Mouse (Mus musculus): ENCODE measurements around the gene Aqp1. TPM values are rescaled to one million over a fixed set of nuclear protein-coding genes. Genes with fewer than 3 reads are reported as not detected.

The Aqp1 gene
- 26.9 and 27.4 TPM in 2 replicates for polyA plus RNA-seq (2015; fragmentation: Nextera tagmentation; extraction: Ambion mirVana)

GRCm38 (mm10) chr6:55335989-55336514 is at the start of gene Aqp1:
TSS of gene Aqp1 (plus strand) at chr6:55336432.
- Histone ChIP-seq H3K4me2 (peak within 1 kb of the TSS; percentile 53), H3K4me1 (peaks cover 85% of the 10 kb centered on the region), H3K27ac (replicated peaks) (peak within 1 kb of the TSS; percentile 63), H3K36me3 (no peaks in the 10 kb centered on the region), H3K27me3 (replicated peaks) (peaks cover 35% of the 10 kb centered on the region), H3K9ac (peak within 1 kb of the TSS; percentile 60), H3K9me3 (no peaks in the 10 kb centered on the region), H3K4me3 (peak within 1 kb of the TSS; percentile 35)
- ATAC-seq (ENCODE audit: extremely low read depth, insufficient number of reproducible peaks, low FRiP score, low TSS enrichment), result peak; percentile 62; the same call in 1 of the 2 replicates
- 7% methylated on average over 12 of the region's 12 CpGs for WGBS

GRCm38 (mm10) chr6:55288007-55288602 is 48.1 kb upstream of the Aqp1 start:
- H3K9me3 ChIP-seq, result peaks cover 2% of the 10 kb centered on the region; the same call in 1 of the 2 replicates
- H3K9ac ChIP-seq, result no peak overlapping the region
- no peaks in the 10 kb centered on the region for H3K4me1 ChIP-seq
- no peaks in the 10 kb centered on the region for H3K27me3 ChIP-seq (replicated peaks)
- no peak overlapping the region for H3K4me2 ChIP-seq
- 80% methylated on average over 5 of the region's 5 CpGs for WGBS
- no peak for ATAC-seq (ENCODE audit: extremely low read depth, insufficient number of reproducible peaks, low FRiP score, low TSS enrichment)
- H3K27ac ChIP-seq (replicated peaks), result no peak overlapping the region
- peaks cover 5% of the 10 kb centered on the region; the same call in 1 of the 2 replicates for H3K36me3 ChIP-seq
- H3K4me3 ChIP-seq, result no peak overlapping the region

GRCm38 (mm10) chr6:55294549-55295131 is 41.6 kb upstream of the Aqp1 start:
- 51% methylated on average over 19 of the region's 19 CpGs for WGBS
- no peaks in the 10 kb centered on the region for H3K9me3 ChIP-seq
- no peaks in the 10 kb centered on the region for H3K4me1 ChIP-seq
- H3K9ac ChIP-seq, result no peak overlapping the region
- H3K4me2 ChIP-seq, result no peak overlapping the region
- H3K4me3 ChIP-seq, result no peak overlapping the region
- H3K27ac ChIP-seq (replicated peaks), result 0 out of 2 replicates have a peak overlapping the region, but pooled peaks have one; percentile 38
- H3K36me3 ChIP-seq, result peaks cover 8% of the 10 kb centered on the region
- H3K27me3 ChIP-seq (replicated peaks), result no peaks in the 10 kb centered on the region
- ATAC-seq (ENCODE audit: extremely low read depth, insufficient number of reproducible peaks, low FRiP score, low TSS enrichment), result no peak

- no peak overlapping the region for H3K9ac ChIP-seq
- no peak overlapping the region for H3K27ac ChIP-seq (replicated peaks)
- ATAC-seq (ENCODE audit: extremely low read depth, insufficient number of reproducible peaks, low FRiP score, low TSS enrichment), result no peak
- H3K4me2 ChIP-seq, result no peak overlapping the region
- no peaks in the 10 kb centered on the region for H3K9me3 ChIP-seq
- no peak overlapping the region for H3K4me3 ChIP-seq
- H3K36me3 ChIP-seq, result peaks cover 8% of the 10 kb centered on the region
- WGBS, result 57% methylated on average over 1 of the region's 1 CpGs
- no peaks in the 10 kb centered on the region for H3K27me3 ChIP-seq (replicated peaks)
- H3K4me1 ChIP-seq, result no peaks in the 10 kb centered on the region
These were observed 40.9 kb upstream of the Aqp1 start for GRCm38 (mm10) chr6:55295325-55295724.

- WGBS, result 76% methylated on average over 8 of the region's 8 CpGs
- no peak for ATAC-seq (ENCODE audit: extremely low read depth, insufficient number of reproducible peaks, low FRiP score, low TSS enrichment)
- no peaks in the 10 kb centered on the region for H3K27me3 ChIP-seq (replicated peaks)
These were observed 36.8 kb upstream of the Aqp1 start for GRCm38 (mm10) chr6:55299482-55299881.

GRCm38 (mm10) chr6:55299917-55300316 is 36.3 kb upstream of the Aqp1 start:
- H3K4me2 ChIP-seq, result no peak overlapping the region
- WGBS, result 74% methylated on average over 2 of the region's 2 CpGs
- no peak for ATAC-seq (ENCODE audit: extremely low read depth, insufficient number of reproducible peaks, low FRiP score, low TSS enrichment)
- H3K4me3 ChIP-seq, result no peak overlapping the region
- H3K27me3 ChIP-seq (replicated peaks), result no peaks in the 10 kb centered on the region
- no peaks in the 10 kb centered on the region for H3K4me1 ChIP-seq
- no peak overlapping the region for H3K9ac ChIP-seq
- H3K27ac ChIP-seq (replicated peaks), result no peak overlapping the region
- peaks cover 27% of the 10 kb centered on the region for H3K36me3 ChIP-seq
- H3K9me3 ChIP-seq, result no peaks in the 10 kb centered on the region

More at GRCm38 (mm10) chr6:55299482-55299881, 36.8 kb upstream of the Aqp1 start:
- H3K9me3 ChIP-seq, result no peaks in the 10 kb centered on the region
- H3K4me1 ChIP-seq, result no peaks in the 10 kb centered on the region
- no peak overlapping the region for H3K4me3 ChIP-seq
- no peak overlapping the region for H3K4me2 ChIP-seq
- H3K36me3 ChIP-seq, result peaks cover 27% of the 10 kb centered on the region
- no peak overlapping the region for H3K27ac ChIP-seq (replicated peaks)
- no peak overlapping the region for H3K9ac ChIP-seq

- no peak overlapping the region for H3K27ac ChIP-seq (replicated peaks)
- H3K9me3 ChIP-seq, result no peaks in the 10 kb centered on the region
- H3K4me2 ChIP-seq, result no peak overlapping the region
- no peaks in the 10 kb centered on the region for H3K27me3 ChIP-seq (replicated peaks)
- 65% methylated on average over 11 of the region's 11 CpGs for WGBS
- no peak for ATAC-seq (ENCODE audit: extremely low read depth, insufficient number of reproducible peaks, low FRiP score, low TSS enrichment)
- H3K36me3 ChIP-seq, result peaks cover 27% of the 10 kb centered on the region
- no peak overlapping the region for H3K9ac ChIP-seq
- no peak overlapping the region for H3K4me3 ChIP-seq
- H3K4me1 ChIP-seq, result no peaks in the 10 kb centered on the region; the same call in 1 of the 2 replicates
These were observed 35.5 kb upstream of the Aqp1 start for GRCm38 (mm10) chr6:55300704-55301103.

GRCm38 (mm10) chr6:55310179-55310578 is 26.1 kb upstream of the Aqp1 start:
- Histone ChIP-seq H3K4me3 (no peak overlapping the region), H3K4me1 (peaks cover 5% of the 10 kb centered on the region; the same call in 1 of the 2 replicates), H3K4me2 (no peak overlapping the region), H3K9ac (no peak overlapping the region), H3K27me3 (replicated peaks) (peaks cover 14% of the 10 kb centered on the region), H3K27ac (replicated peaks) (no peak overlapping the region), H3K9me3 (no peaks in the 10 kb centered on the region), H3K36me3 (peaks cover 7% of the 10 kb centered on the region; the same call in 1 of the 2 replicates)
- 35% methylated on average over 2 of the region's 2 CpGs for WGBS
- ATAC-seq (ENCODE audit: extremely low read depth, insufficient number of reproducible peaks, low FRiP score, low TSS enrichment), result no peak

- WGBS, result 51% methylated on average over 5 of the region's 5 CpGs
- no peak overlapping the region for H3K4me3 ChIP-seq
- H3K9me3 ChIP-seq, result no peaks in the 10 kb centered on the region
- no peak overlapping the region for H3K4me2 ChIP-seq
- no peak overlapping the region for H3K27ac ChIP-seq (replicated peaks)
- H3K27me3 ChIP-seq (replicated peaks), result peaks cover 14% of the 10 kb centered on the region
- ATAC-seq (ENCODE audit: extremely low read depth, insufficient number of reproducible peaks, low FRiP score, low TSS enrichment), result no peak
- H3K4me1 ChIP-seq, result peaks cover 5% of the 10 kb centered on the region; the same call in 1 of the 2 replicates
- no peak overlapping the region for H3K9ac ChIP-seq
- peaks cover 7% of the 10 kb centered on the region; the same call in 1 of the 2 replicates for H3K36me3 ChIP-seq
These were observed 24.3 kb upstream of the Aqp1 start for GRCm38 (mm10) chr6:55311962-55312361.

- no peaks in the 10 kb centered on the region for H3K9me3 ChIP-seq
- no peak overlapping the region for H3K27ac ChIP-seq (replicated peaks)
- ATAC-seq (ENCODE audit: extremely low read depth, insufficient number of reproducible peaks, low FRiP score, low TSS enrichment), result no peak
- WGBS, result 72% methylated on average over 4 of the region's 4 CpGs
- peaks cover 7% of the 10 kb centered on the region; the same call in 1 of the 2 replicates for H3K36me3 ChIP-seq
- H3K9ac ChIP-seq, result no peak overlapping the region
- H3K4me3 ChIP-seq, result no peak overlapping the region
- 0 out of 2 replicates have a peak, but pooled peaks cover 7% of the 10 kb centered on the region for H3K27me3 ChIP-seq (replicated peaks)
- peaks cover 10% of the 10 kb centered on the region for H3K4me1 ChIP-seq
- no peak overlapping the region for H3K4me2 ChIP-seq
These were observed 22.3 kb upstream of the Aqp1 start for GRCm38 (mm10) chr6:55313893-55314292.

- no peak for ATAC-seq (ENCODE audit: extremely low read depth, insufficient number of reproducible peaks, low FRiP score, low TSS enrichment)
- H3K27me3 ChIP-seq (replicated peaks), result 0 out of 2 replicates have a peak, but pooled peaks cover 7% of the 10 kb centered on the region
- H3K36me3 ChIP-seq, result peaks cover 7% of the 10 kb centered on the region; the same call in 1 of the 2 replicates
- H3K4me3 ChIP-seq, result no peak overlapping the region
- H3K4me2 ChIP-seq, result no peak overlapping the region
- 80% methylated on average over 8 of the region's 8 CpGs for WGBS
- H3K27ac ChIP-seq (replicated peaks), result no peak overlapping the region
- H3K9me3 ChIP-seq, result no peaks in the 10 kb centered on the region
- no peak overlapping the region for H3K9ac ChIP-seq
- H3K4me1 ChIP-seq, result peaks cover 17% of the 10 kb centered on the region
These were observed 21.6 kb upstream of the Aqp1 start for GRCm38 (mm10) chr6:55314628-55315027.

Data from heart, embryonic 13.5 days (tissue).